Mouse (Mus musculus): ENCODE results near the gene Bbx.

GRCm38 (mm10) chr16:50437331-50437730 is 5.1 kb upstream of the Bbx start:
- 0 out of 2 replicates have a peak, but pooled peaks have one; percentile 16 for TF ChIP-seq EP300 (IDR thresholded peaks at IDR 0.05; ENCODE audit: insufficient read depth, low read depth, low read length)
- TF ChIP-seq CTCF (IDR thresholded peaks at IDR 0.05; ENCODE audit: low read depth, low read length), result no peak
- no peak for TF ChIP-seq POLR2A (IDR thresholded peaks at IDR 0.05; ENCODE audit: insufficient read depth, low read length)

All from ES-Bruce4 (cell line).